In genomic region chr11:95413641-95414535, GRCm38 (mm10) we compare ENCODE assay signal across 1 mouse cellular context.
TF ChIP-seq lines count a peak whose summit lies in the region.

Gene Spop, plus strand, starts transcription at chr11:95414080.

TF ChIP-seq in CH12.LX, 34 proteins besides CTCF, POLR2A, EP300 and RAD21 (continued from another document):
- peak; percentile 56 for TF ChIP-seq MEF2A (IDR thresholded peaks at IDR 0.05; ENCODE audit: borderline replicate concordance, low read depth, low read length)
- no peak for TF ChIP-seq SIN3A (IDR thresholded peaks at IDR 0.05; ENCODE audit: low read length)
- TF ChIP-seq GABPA (IDR thresholded peaks at IDR 0.05; ENCODE audit: insufficient replicate concordance, low read depth, low read length): no peak
- peak; percentile 36; the same call in 1 of the 2 replicates for TF ChIP-seq MXI1 (IDR thresholded peaks at IDR 0.05; ENCODE audit: low read depth, low read length)
- peak; percentile 60 for TF ChIP-seq USF2 (conservative IDR thresholded peaks at IDR 0.05; ENCODE audit: low read depth, low read length)
- TF ChIP-seq MAZ (IDR thresholded peaks at IDR 0.05; ENCODE audit: low read depth, low read length): peak; percentile 71; the same call in 1 of the 2 replicates
- TF ChIP-seq UBTF (IDR thresholded peaks at IDR 0.05; ENCODE audit: low read depth, low read length): no peak
- TF ChIP-seq POLR2AphosphoS2 (IDR thresholded peaks at IDR 0.05; ENCODE audit: low read depth, low read length): no peak
- no peak for TF ChIP-seq MAFK (IDR thresholded peaks at IDR 0.05; ENCODE audit: insufficient replicate concordance, low read length)
- no peak; the same call in 1 of the 2 replicates for TF ChIP-seq JUND (conservative IDR thresholded peaks at IDR 0.05; ENCODE audit: low read depth, low read length)
- no peak for TF ChIP-seq SMC3 (IDR thresholded peaks at IDR 0.05; ENCODE audit: low read depth, low read length)
- TF ChIP-seq PAX5 (IDR thresholded peaks at IDR 0.05; ENCODE audit: low read length): no peak
- TF ChIP-seq BHLHE40 (IDR thresholded peaks at IDR 0.05; ENCODE audit: low read depth, low read length): peak; percentile 90
- peak; percentile 51; the same call in 1 of the 2 replicates for TF ChIP-seq MYC (IDR thresholded peaks at IDR 0.05; ENCODE audit: low read depth, low read length)
- peak; percentile 81; the same call in 1 of the 2 replicates for TF ChIP-seq IRF4 (IDR thresholded peaks at IDR 0.05; ENCODE audit: low read depth, low read length)
- TF ChIP-seq CHD1 (IDR thresholded peaks at IDR 0.05; ENCODE audit: low read depth, low read length): peak; percentile 35; the same call in 1 of the 2 replicates
- TF ChIP-seq MAX (IDR thresholded peaks at IDR 0.05; ENCODE audit: low read length): peak; percentile 100
- no peak for TF ChIP-seq ZC3H11A (IDR thresholded peaks at IDR 0.05; ENCODE audit: low read depth, low read length)
- TF ChIP-seq CHD2 (IDR thresholded peaks at IDR 0.05; ENCODE audit: low read length): peak; percentile 43; the same call in 1 of the 2 replicates
- TF ChIP-seq ZKSCAN1 (IDR thresholded peaks at IDR 0.05; ENCODE audit: borderline replicate concordance, low read depth, low read length): no peak
- no peak for TF ChIP-seq TBP (conservative IDR thresholded peaks at IDR 0.05; ENCODE audit: low read depth, low read length)
- peak; percentile 48 for TF ChIP-seq HCFC1 (IDR thresholded peaks at IDR 0.05; ENCODE audit: low read depth, low read length)
- peak; percentile 71 for TF ChIP-seq ELF1 (IDR thresholded peaks at IDR 0.05; ENCODE audit: low read depth, low read length)
